Mouse (Mus musculus) liver, embryonic 11.5 days (tissue): ENCODE measurements around the gene Sox5. TPM values are rescaled to one million over a fixed set of nuclear protein-coding genes. Genes with fewer than 3 reads are reported as not detected.

Source experiments
- ATAC-seq: fragments of 200-750 bp; cut with Nextera tagmentation; replicated peaks from 2 replicates; pipeline ENCODE4 v1.8.0; 2017; ENCODE audit warnings: moderate number of reproducible peaks, mild to moderate bottlenecking, moderate TSS enrichment, moderate library complexity; ENCODE audit not compliant: low FRiP score
- DNase-seq: peaks from one replicate; pipeline ENCODE4 v3.0.0-alpha.2; 2017; ENCODE audit warnings: low spot score
- H3K27ac ChIP-seq: fragments of 300-500 bp; sonication (generic); 2 replicates; pipeline ENCODE4 v1.5.1; 2014; ENCODE audit warnings: mild to moderate bottlenecking, low read depth, low read length, control low read depth
- H3K27me3 ChIP-seq: fragments of 300-500 bp; sonication (generic); replicated peaks from 2 replicates; pipeline ENCODE4 v1.6.1; 2014; ENCODE audit warnings: low read length, mixed read lengths; ENCODE audit not compliant: control insufficient read depth, insufficient read depth
- H3K36me3 ChIP-seq: fragments of 300-500 bp; sonication (generic); 2 replicates; pipeline ENCODE4 v1.6.1; 2014; ENCODE audit warnings: mild to moderate bottlenecking, low read length, moderate library complexity, mixed read lengths; ENCODE audit not compliant: control insufficient read depth, insufficient read depth
- H3K4me1 ChIP-seq: fragments of 300-500 bp; sonication (generic); replicated peaks from 2 replicates; pipeline ENCODE4 v1.6.1; 2014; ENCODE audit warnings: low read length, mixed read lengths; ENCODE audit not compliant: control insufficient read depth, insufficient read depth
- H3K4me2 ChIP-seq: fragments of 300-500 bp; sonication (generic); 2 replicates; pipeline ENCODE4 v1.6.1; 2014; ENCODE audit warnings: mild to moderate bottlenecking, control low read depth, moderate library complexity
- H3K4me3 ChIP-seq: fragments of 300-500 bp; sonication (generic); 2 replicates; pipeline ENCODE4 v1.5.1; 2014; ENCODE audit warnings: low read depth, low read length, control low read depth
- H3K9ac ChIP-seq: fragments of 300-500 bp; sonication (generic); 2 replicates; pipeline ENCODE4 v1.6.1; 2014; ENCODE audit warnings: low read depth, low read length, control low read depth
- H3K9me3 ChIP-seq: fragments of 300-500 bp; sonication (generic); 2 replicates; pipeline ENCODE4 v1.6.1; 2016; ENCODE audit warnings: low read length, inconsistent platforms, mixed read lengths; ENCODE audit not compliant: control insufficient read depth
- WGBS: fragments of 180-500 bp; shearing (Covaris S2); extraction: QIAGEN DNeasy Blood & Tissue Kit; methylation state at CpG from one replicate; pipeline ENCODE4 v1.1.7; 2014; 5-methylcytosine and 5-hydroxymethylcytosine counted together
- polyA plus RNA-seq: library from polyadenylated mRNA; unstranded; fragments of >200 nt; fragmentation: Nextera tagmentation; extraction: Ambion mirVana; gene quantifications from 2 replicates; pipeline ENCODE4 v1.2.1, GENCODE M21; 2014

The Sox5 gene
- polyA plus RNA-seq, 1 experiment from 2014 or later = 10.6 TPM

- Histone ChIP-seq H3K27ac (peak overlapping the region; percentile 71), H3K4me3 (peak overlapping the region; percentile 71), H3K27me3 (peaks cover 22% of the 10 kb centered on the region), H3K4me2 (peak overlapping the region; percentile 88), H3K9me3 (no peaks in the 10 kb centered on the region), H3K4me1 (no peaks in the 10 kb centered on the region), H3K36me3 (no peaks in the 10 kb centered on the region), H3K9ac (peak overlapping the region; percentile 67; the same call in 1 of the 2 replicates)
- DNase-seq (peak; percentile 31), ATAC-seq (no peak)
- 27% methylated on average over 8 of the region's 9 CpGs for WGBS
These were observed 1.0 kb downstream of the Sox5 start for GRCm38 (mm10) chr6:144780608-144781285.

GRCm38 (mm10) chr6:144779945-144780607, 1.7 kb downstream of the Sox5 start:
- WGBS = 47% methylated on average over 12 of the region's 12 CpGs
- Histone ChIP-seq H3K9ac (no peak overlapping the region), H3K9me3 (no peaks in the 10 kb centered on the region), H3K4me3 (peak overlapping the region; percentile 71; the same call in 1 of the 2 replicates), H3K4me1 (no peaks in the 10 kb centered on the region), H3K27ac (peak overlapping the region; percentile 71; the same call in 1 of the 2 replicates), H3K36me3 (no peaks in the 10 kb centered on the region), H3K27me3 (peaks cover 22% of the 10 kb centered on the region), H3K4me2 (peak overlapping the region; percentile 88)
- peak; percentile 28 for DNase-seq
- no peak for ATAC-seq

GRCm38 (mm10) chr6:144777356-144778035, 4.3 kb downstream of the Sox5 start:
- H3K9me3 ChIP-seq = no peaks in the 10 kb centered on the region
- DNase-seq (no peak), ATAC-seq (no peak)
- no peaks in the 10 kb centered on the region for H3K4me1 ChIP-seq
- 88% methylated on average over 7 of the region's 7 CpGs for WGBS
- no peak overlapping the region for H3K4me2 ChIP-seq
- no peak overlapping the region for H3K4me3 ChIP-seq
- no peak overlapping the region for H3K27ac ChIP-seq
- H3K27me3 ChIP-seq = peaks cover 13% of the 10 kb centered on the region
- no peak overlapping the region for H3K9ac ChIP-seq
- H3K36me3 ChIP-seq = no peaks in the 10 kb centered on the region

- ATAC-seq (no peak), DNase-seq (no peak)
- Histone ChIP-seq H3K9me3 (no peaks in the 10 kb centered on the region), H3K27me3 (no peaks in the 10 kb centered on the region), H3K4me3 (no peak overlapping the region), H3K36me3 (no peaks in the 10 kb centered on the region), H3K4me2 (no peak overlapping the region), H3K27ac (no peak overlapping the region), H3K9ac (no peak overlapping the region), H3K4me1 (peaks cover 3% of the 10 kb centered on the region; the same call in 1 of the 2 replicates)
- WGBS = 91% methylated on average over 6 of the region's 6 CpGs
These were observed 8.0 kb downstream of the Sox5 start for GRCm38 (mm10) chr6:144773736-144774135.

GRCm38 (mm10) chr6:144772985-144773384, 8.8 kb downstream of the Sox5 start:
- no peak overlapping the region for H3K4me2 ChIP-seq
- no peak overlapping the region for H3K9ac ChIP-seq
- H3K4me3 ChIP-seq = no peak overlapping the region
- no peak overlapping the region for H3K27ac ChIP-seq
- no peak for DNase-seq
- 77% methylated on average over 2 of the region's 2 CpGs for WGBS
- no peaks in the 10 kb centered on the region for H3K36me3 ChIP-seq
- H3K4me1 ChIP-seq = peaks cover 3% of the 10 kb centered on the region; the same call in 1 of the 2 replicates
- H3K27me3 ChIP-seq = no peaks in the 10 kb centered on the region
- ATAC-seq = no peak
- H3K9me3 ChIP-seq = no peaks in the 10 kb centered on the region

GRCm38 (mm10) chr6:144772175-144772918, 9.4 kb downstream of the Sox5 start:
- Histone ChIP-seq H3K27ac (no peak overlapping the region), H3K36me3 (no peaks in the 10 kb centered on the region), H3K9me3 (no peaks in the 10 kb centered on the region), H3K9ac (no peak overlapping the region), H3K4me2 (no peak overlapping the region), H3K27me3 (no peaks in the 10 kb centered on the region), H3K4me1 (peaks cover 3% of the 10 kb centered on the region; the same call in 1 of the 2 replicates), H3K4me3 (no peak overlapping the region)
- no peak for DNase-seq
- ATAC-seq = peak; percentile 60
- WGBS = 59% methylated on average over 15 of the region's 15 CpGs

- DNase-seq = no peak
- no peak overlapping the region for H3K27ac ChIP-seq
- H3K9me3 ChIP-seq = no peaks in the 10 kb centered on the region
- no peak for ATAC-seq
- no peak overlapping the region for H3K4me2 ChIP-seq
- 43% methylated on average over 2 of the region's 2 CpGs for WGBS
- H3K36me3 ChIP-seq = no peaks in the 10 kb centered on the region
- no peak overlapping the region for H3K9ac ChIP-seq
- H3K27me3 ChIP-seq = no peaks in the 10 kb centered on the region
- H3K4me3 ChIP-seq = no peak overlapping the region
- H3K4me1 ChIP-seq = peaks cover 3% of the 10 kb centered on the region; the same call in 1 of the 2 replicates
These were observed 12.7 kb downstream of the Sox5 start for GRCm38 (mm10) chr6:144769060-144769459.

- Histone ChIP-seq H3K27me3 (no peaks in the 10 kb centered on the region), H3K4me3 (no peak overlapping the region), H3K9ac (no peak overlapping the region), H3K9me3 (no peaks in the 10 kb centered on the region), H3K36me3 (no peaks in the 10 kb centered on the region), H3K4me2 (no peak overlapping the region), H3K27ac (no peak overlapping the region), H3K4me1 (0 out of 2 replicates have a peak, but pooled peaks cover 4% of the 10 kb centered on the region)
- 82% methylated on average over 12 of the region's 12 CpGs for WGBS
- DNase-seq (no peak), ATAC-seq (no peak)
These were observed 19.9 kb downstream of the Sox5 start for GRCm38 (mm10) chr6:144761902-144762301.
